Mouse (Mus musculus): ENCODE measurements around the gene Itgb1bp1.

DNA sequence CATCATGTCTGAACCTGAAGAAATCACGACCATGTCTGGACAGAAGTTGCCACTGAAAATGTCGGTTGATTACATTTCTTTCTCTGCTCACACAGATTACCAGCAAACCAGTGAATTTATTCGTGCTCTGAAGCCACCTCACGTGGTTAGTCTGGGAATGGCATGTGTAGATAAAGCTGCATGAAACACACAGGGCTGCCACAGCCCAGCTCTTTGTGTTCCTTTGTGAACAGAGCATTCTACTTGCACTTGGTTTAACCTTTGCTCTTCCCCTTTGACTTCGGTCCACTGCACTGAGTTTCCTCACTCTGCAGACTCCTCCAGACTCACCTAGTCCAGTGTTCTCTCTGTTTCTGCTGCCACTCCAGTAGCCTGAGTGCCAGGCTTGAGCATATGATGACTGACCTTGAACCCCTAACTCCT lies 16.3 kb upstream of the Itgb1bp1 start:
- TF ChIP-seq CTCF (IDR thresholded peaks at IDR 0.05) (no peak), EP300 (IDR thresholded peaks at IDR 0.05) (no peak)

Measured in lung, postnatal 0 days (tissue).